Mouse (Mus musculus): Measurements from ENCODE around the gene Fen1.

The Fen1 gene

GRCm38 (mm10) chr19:10216101-10216500 lies 12.1 kb upstream of the Fen1 start:
- no peak for DNase-seq (ENCODE audit: inconsistent ontology term)

- no peak for DNase-seq (ENCODE audit: inconsistent ontology term)
These were observed 10.0 kb upstream of the Fen1 start for GRCm38 (mm10) chr19:10213796-10214471.

GRCm38 (mm10) chr19:10210885-10211284 lies 6.9 kb upstream of the Fen1 start:
- no peak for DNase-seq (ENCODE audit: inconsistent ontology term)

GRCm38 (mm10) chr19:10208851-10209250 lies 4.9 kb upstream of the Fen1 start:
- no peak for DNase-seq (ENCODE audit: inconsistent ontology term)

- no peak for DNase-seq (ENCODE audit: inconsistent ontology term)
These were observed 1.1 kb upstream of the Fen1 start for GRCm38 (mm10) chr19:10205051-10205450.

GRCm38 (mm10) chr19:10204616-10205001 lies 640 bp upstream of the Fen1 start:
- DNase-seq (ENCODE audit: inconsistent ontology term), result peak; percentile 76

- DNase-seq (ENCODE audit: inconsistent ontology term), result no peak
These were observed 672 bp downstream of the Fen1 start for GRCm38 (mm10) chr19:10203146-10203847.

- DNase-seq (ENCODE audit: inconsistent ontology term), result peak; percentile 62
These were observed 5.2 kb downstream of the Fen1 start for GRCm38 (mm10) chr19:10198723-10199122.

- DNase-seq (ENCODE audit: inconsistent ontology term), result no peak
These were observed 5.7 kb downstream of the Fen1 start for GRCm38 (mm10) chr19:10198286-10198685.

- DNase-seq (ENCODE audit: inconsistent ontology term), result no peak
These were observed 6.8 kb downstream of the Fen1 start for GRCm38 (mm10) chr19:10197130-10197529.

- DNase-seq (ENCODE audit: inconsistent ontology term), result peak; percentile 88
These were observed 8.7 kb downstream of the Fen1 start for GRCm38 (mm10) chr19:10195252-10195651.

GRCm38 (mm10) chr19:10194337-10194736 lies 9.6 kb downstream of the Fen1 start:
- DNase-seq (ENCODE audit: inconsistent ontology term), result no peak

GRCm38 (mm10) chr19:10191326-10191725 lies 12.6 kb downstream of the Fen1 start:
- no peak for DNase-seq (ENCODE audit: inconsistent ontology term)

GRCm38 (mm10) chr19:10190796-10191195 lies 13.2 kb downstream of the Fen1 start:
- peak; percentile 32 for DNase-seq (ENCODE audit: inconsistent ontology term)

GRCm38 (mm10) chr19:10189940-10190339 lies 14.0 kb downstream of the Fen1 start:
- DNase-seq (ENCODE audit: inconsistent ontology term), result no peak

- no peak for DNase-seq (ENCODE audit: inconsistent ontology term)
These were observed 14.9 kb downstream of the Fen1 start for GRCm38 (mm10) chr19:10189022-10189421.

- peak; percentile 74 for DNase-seq (ENCODE audit: inconsistent ontology term)
These were observed 15.6 kb downstream of the Fen1 start for GRCm38 (mm10) chr19:10188281-10188811.

GRCm38 (mm10) chr19:10186569-10186968 lies 17.4 kb downstream of the Fen1 start:
- no peak for DNase-seq (ENCODE audit: inconsistent ontology term)

- DNase-seq (ENCODE audit: inconsistent ontology term), result no peak
These were observed 18.1 kb downstream of the Fen1 start for GRCm38 (mm10) chr19:10185876-10186275.

- peak; percentile 68 for DNase-seq (ENCODE audit: inconsistent ontology term)
These were observed 19.9 kb downstream of the Fen1 start for GRCm38 (mm10) chr19:10184096-10184495.

GRCm38 (mm10) chr19:10183299-10183983 lies 20.5 kb downstream of the Fen1 start:
- DNase-seq (ENCODE audit: inconsistent ontology term), result peak; percentile 80

- DNase-seq (ENCODE audit: inconsistent ontology term), result peak; percentile 96
These were observed 21.2 kb downstream of the Fen1 start, which contains the start of gene Fads1 for GRCm38 (mm10) chr19:10182670-10183298. Fads1 (plus strand) TSS chr19:10182888.
